ENCODE assay signal across 17 mouse cellular contexts in the genomic region with DNA sequence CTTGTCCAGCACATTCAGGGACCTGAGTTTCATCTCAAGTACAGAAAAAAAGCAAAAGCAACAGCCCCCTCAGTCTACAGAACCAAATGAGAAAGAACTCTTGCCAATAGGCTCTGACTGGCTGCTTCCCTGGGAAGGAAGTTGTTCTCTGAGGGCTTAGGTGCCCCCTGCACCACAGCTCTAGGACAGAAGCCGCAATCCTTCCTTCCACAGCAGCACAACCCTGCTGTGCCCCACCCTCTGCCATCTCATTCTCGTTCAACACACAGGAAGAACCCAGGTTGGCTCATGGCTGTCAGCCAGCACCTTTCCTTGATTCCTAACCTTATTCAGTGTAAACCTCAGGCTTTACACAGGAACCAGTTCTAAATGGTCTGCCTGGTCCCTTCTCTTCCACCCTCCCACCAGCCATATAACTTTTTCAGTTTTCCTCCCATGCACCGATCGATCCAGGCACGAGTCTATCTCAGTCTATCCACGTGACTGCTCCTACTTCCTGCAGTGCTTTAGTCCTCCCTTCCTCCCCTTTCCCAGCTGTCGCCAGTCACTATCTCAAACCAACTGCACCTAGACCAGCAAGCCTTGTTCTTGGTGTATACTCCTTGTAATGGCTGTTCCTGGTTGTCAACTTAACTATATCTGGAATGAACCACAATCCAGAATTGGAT. TPM values are rescaled to one million over a fixed set of nuclear protein-coding genes. Genes with fewer than 3 reads are reported as not detected.
DNase-seq lines count a peak whose midpoint lies in the region; ATAC-seq and TF ChIP-seq lines count a peak whose summit lies in the region.
"Had no signal": no experiment of that assay in that cellular context is flagged by ENCODE, and none has a peak within 500 bp of the region (broad histone marks: within the 10 kb centered on the region; RNA-seq: fewer than 3 reads in every experiment).

No protein-coding gene starts in this region.

- ATAC-seq in kidney, postnatal 0 days (replicated peaks; ENCODE audit: low FRiP score, low read depth): no peak
- ATAC-seq in kidney, embryonic 15.5 days (replicated peaks; ENCODE audit: low FRiP score): no peak
- peak; percentile 61 for ATAC-seq in granulocyte monocyte progenitor cell, adult 5-6 weeks (replicated peaks; ENCODE audit: poor library complexity, severe bottlenecking)
- ATAC-seq in lung, postnatal 0 days: no peak
- no peak for ATAC-seq in activated CD4-positive, CD25-positive, alpha-beta regulatory T cell, adult 4 months
- ATAC-seq: forebrain, embryonic 16.5 days; inflammation-experienced regulatory T-cells, adult 6 months; Patski had no signal

- H3K79me2 ChIP-seq in myocyte (ENCODE audit: control insufficient read depth, insufficient read depth): peaks cover 76% of the 10 kb centered on the region

- no peaks in the 10 kb centered on the region for H3K36me3 ChIP-seq in kidney, postnatal 0 days (ENCODE audit: insufficient read depth, low read length)
- H3K36me3 ChIP-seq in kidney, embryonic 15.5 days: 0 out of 2 replicates have a peak, but pooled peaks cover 3% of the 10 kb centered on the region
- no peaks in the 10 kb centered on the region for H3K36me3 ChIP-seq in myocyte (ENCODE audit: control insufficient read depth, insufficient read depth)
- H3K36me3 ChIP-seq in lung, postnatal 0 days (ENCODE audit: insufficient read depth, low read length): no peaks in the 10 kb centered on the region

- no peak for TF ChIP-seq CTCF in kidney, postnatal 0 days (IDR thresholded peaks at IDR 0.05; ENCODE audit: low read depth)
- TF ChIP-seq CTCF in bone marrow, adult 2 months (IDR thresholded peaks at IDR 0.05; ENCODE audit: control insufficient read depth, insufficient read depth, low read length): no peak
- TF ChIP-seq CTCF in lung, postnatal 0 days (IDR thresholded peaks at IDR 0.05): no peak

- peak overlapping the region; percentile 6; the same call in 1 of the 2 replicates for H3K27ac ChIP-seq in kidney, postnatal 0 days
- H3K27ac ChIP-seq in kidney, embryonic 15.5 days: no peak overlapping the region
- 0 out of 2 replicates have a peak overlapping the region, but pooled peaks have one; percentile 17 for H3K27ac ChIP-seq in bone marrow, adult 2 months (ENCODE audit: control insufficient read depth, insufficient read depth, low read depth, low read length, poor library complexity)
- H3K27ac ChIP-seq in lung, postnatal 0 days (ENCODE audit: low read length): no peak overlapping the region
- H3K27ac ChIP-seq: limb, embryonic 10.5 days had no signal

- no peaks in the 10 kb centered on the region for H3K27me3 ChIP-seq in kidney, postnatal 0 days (ENCODE audit: insufficient read depth, low read length)
- H3K27me3 ChIP-seq in kidney, embryonic 15.5 days: no peaks in the 10 kb centered on the region
- no peaks in the 10 kb centered on the region for H3K27me3 ChIP-seq in myocyte (ENCODE audit: control insufficient read depth, insufficient read depth, insufficient read length)
- no peaks in the 10 kb centered on the region for H3K27me3 ChIP-seq in lung, postnatal 0 days (replicated peaks; ENCODE audit: insufficient read depth, low read length)
- H3K27me3 ChIP-seq: Patski had no signal

- no peak overlapping the region for H3K4me3 ChIP-seq in kidney, postnatal 0 days (replicated peaks; ENCODE audit: low read depth, low read length)
- H3K4me3 ChIP-seq in kidney, embryonic 15.5 days (replicated peaks): no peak overlapping the region
- H3K4me3 ChIP-seq in bone marrow, adult 2 months (replicated peaks; ENCODE audit: control insufficient read depth, low read depth, low read length): no peak overlapping the region
- no peak overlapping the region for H3K4me3 ChIP-seq in myocyte
- H3K4me3 ChIP-seq in lung, postnatal 0 days (ENCODE audit: low read depth, low read length): no peak overlapping the region
- H3K4me3 ChIP-seq: limb, embryonic 10.5 days had no signal

- H3ac ChIP-seq in myocyte (ENCODE audit: control insufficient read depth, insufficient read length): no peak overlapping the region

- peaks cover 13% of the 10 kb centered on the region; the same call in 1 of the 2 replicates for H3K4me1 ChIP-seq in kidney, postnatal 0 days (replicated peaks; ENCODE audit: insufficient read depth, low read length)
- H3K4me1 ChIP-seq in kidney, embryonic 15.5 days: peaks cover 32% of the 10 kb centered on the region
- peaks cover 17% of the 10 kb centered on the region for H3K4me1 ChIP-seq in bone marrow, adult 2 months (ENCODE audit: control insufficient read depth, insufficient read depth, low read length)
- H3K4me1 ChIP-seq in lung, postnatal 0 days (ENCODE audit: insufficient read depth, low read depth, low read length): no peaks in the 10 kb centered on the region

- DNase-seq in kidney, postnatal 0 days (ENCODE audit: low spot score): no peak
- DNase-seq in lung, postnatal 0 days (ENCODE audit: low spot score): no peak
- DNase-seq: heart, postnatal 36 days; lung, embryonic 14.5 days; right cerebral cortex, postnatal 14 days; thymus, postnatal 14 days had no signal

- 65% methylated on average over 7 of the region's 7 CpGs for WGBS in kidney, postnatal 0 days
- 80% methylated on average over 7 of the region's 7 CpGs for WGBS in kidney, embryonic 15.5 days
- WGBS in bone marrow, adult 2 months: 13% methylated on average over 7 of the region's 7 CpGs
- 63% methylated on average over 7 of the region's 7 CpGs for WGBS in lung, postnatal 0 days

- H3K9me3 ChIP-seq in kidney, postnatal 0 days (replicated peaks; ENCODE audit: low read length): no peaks in the 10 kb centered on the region
- no peaks in the 10 kb centered on the region for H3K9me3 ChIP-seq in kidney, embryonic 15.5 days (replicated peaks)
- no peaks in the 10 kb centered on the region for H3K9me3 ChIP-seq in lung, postnatal 0 days (ENCODE audit: low read length)
- H3K9me3 ChIP-seq: limb, embryonic 10.5 days had no signal

- no peak overlapping the region for H3K9ac ChIP-seq in kidney, postnatal 0 days (ENCODE audit: low read depth, low read length)
- no peak overlapping the region for H3K9ac ChIP-seq in kidney, embryonic 15.5 days
- no peak overlapping the region for H3K9ac ChIP-seq in lung, postnatal 0 days (replicated peaks; ENCODE audit: low read depth)
- H3K9ac ChIP-seq: lung, embryonic 14.5 days had no signal

- no peak for TF ChIP-seq EP300 in lung, postnatal 0 days (IDR thresholded peaks at IDR 0.05)

- no peak for TF ChIP-seq POLR2A in bone marrow, adult 2 months (IDR thresholded peaks at IDR 0.05; ENCODE audit: borderline replicate concordance, control insufficient read depth, low read depth, low read length)
- TF ChIP-seq POLR2A in myocyte (IDR thresholded peaks at IDR 0.05; ENCODE audit: insufficient read length, low read depth): no peak

- no peak overlapping the region for H3K4me2 ChIP-seq in kidney, postnatal 0 days (ENCODE audit: low read length)
- no peak overlapping the region for H3K4me2 ChIP-seq in kidney, embryonic 15.5 days
- H3K4me2 ChIP-seq in myocyte (ENCODE audit: low read depth): no peak overlapping the region
- no peak overlapping the region for H3K4me2 ChIP-seq in lung, postnatal 0 days (replicated peaks; ENCODE audit: low read depth, low read length)
- H3K4me2 ChIP-seq: lung, embryonic 14.5 days had no signal

TF ChIP-seq in myocyte, 11 proteins besides CTCF, POLR2A, EP300 and RAD21:
- TF ChIP-seq MYOD1 (IDR thresholded peaks at IDR 0.05; ENCODE audit: control insufficient read depth in 1 of 3, insufficient read length in 2 of 3, low read depth in 2 of 3) (peak in 2 of 3 experiments; percentile 8 to 16), MYOG (IDR thresholded peaks at IDR 0.05; ENCODE audit: control insufficient read depth in 1 of 3, insufficient read depth in 1 of 3, insufficient read length in 2 of 3, low read depth in 2 of 3) (peak in 1 of 3 experiments; percentile 8), TCF12 (IDR thresholded peaks at IDR 0.05; ENCODE audit: insufficient read depth, poor library complexity, severe bottlenecking) (no peak)

RNA-seq across cellular contexts. Expression of a gene that starts 36.2 kb away (rescaled TPM):
- 3.2 and 3.3 TPM in 2 replicates for polyA plus RNA-seq in kidney, postnatal 0 days (2015; fragmentation: Nextera tagmentation; extraction: Ambion mirVana)
- polyA plus RNA-seq in kidney, embryonic 15.5 days (2015; fragmentation: Nextera tagmentation; extraction: Ambion mirVana): 7.5 and 8.1 TPM in 2 replicates
- polyA plus RNA-seq in bone marrow, adult 2 months (2011; ENCODE audit: insufficient read depth, insufficient read length, low replicate concordance, missing spikeins): 16.7 and 27.9 TPM in 2 replicates
- total RNA-seq in granulocyte monocyte progenitor cell, adult 5-6 weeks (2014; fragmentation: Nextera tagmentation): 12.2 and 21.8 TPM in 2 replicates
- total RNA-seq in granulocyte monocyte progenitor cell, adult 5-6 weeks (2017): 0.34 and 0.93 TPM in 2 replicates
- polyA plus RNA-seq in myocyte (2012; fragmentation: generic; extraction: Trizol): 6.6 TPM
- polyA plus RNA-seq in lung, postnatal 0 days (2015; fragmentation: Nextera tagmentation; extraction: Ambion mirVana): 2.3 and 3.1 TPM in 2 replicates
- 1 to 10 TPM; 3.7 TPM for polyA plus RNA-seq in activated CD4-positive, CD25-positive, alpha-beta regulatory T cell, adult 4 months (2017; shearing (Covaris generic))

RNA-seq across cellular contexts. Expression of a gene that starts 44.2 kb away (rescaled TPM):
- polyA plus RNA-seq in kidney, postnatal 0 days (2015; fragmentation: Nextera tagmentation; extraction: Ambion mirVana): 24.6 and 26.6 TPM in 2 replicates
- 39.4 and 39.5 TPM in 2 replicates for polyA plus RNA-seq in kidney, embryonic 15.5 days (2015; fragmentation: Nextera tagmentation; extraction: Ambion mirVana)
- polyA plus RNA-seq in bone marrow, adult 2 months (2011; ENCODE audit: insufficient read depth, insufficient read length, low replicate concordance, missing spikeins): 4.9 and 7.8 TPM in 2 replicates
- not detected in 2 replicates for total RNA-seq in granulocyte monocyte progenitor cell, adult 5-6 weeks (2014; fragmentation: Nextera tagmentation)
- 0.13 TPM in 1 of 2 replicates, not detected in the other for total RNA-seq in granulocyte monocyte progenitor cell, adult 5-6 weeks (2017)
- polyA plus RNA-seq in myocyte (2012; fragmentation: generic; extraction: Trizol): 104 TPM
- 92.2 and 113 TPM in 2 replicates for polyA plus RNA-seq in lung, postnatal 0 days (2015; fragmentation: Nextera tagmentation; extraction: Ambion mirVana)
- under 1 TPM; 0.07 to 0.11 TPM for polyA plus RNA-seq in activated CD4-positive, CD25-positive, alpha-beta regulatory T cell, adult 4 months (2017; shearing (Covaris generic))

RNA-seq across cellular contexts. Expression of a gene that starts 50.1 kb away (rescaled TPM):
- 0.05 TPM in 2 replicates for polyA plus RNA-seq in kidney, postnatal 0 days (2015; fragmentation: Nextera tagmentation; extraction: Ambion mirVana)
- polyA plus RNA-seq in kidney, embryonic 15.5 days (2015; fragmentation: Nextera tagmentation; extraction: Ambion mirVana): 0.13 TPM in 1 of 2 replicates, not detected in the other
- not detected in 2 replicates for polyA plus RNA-seq in bone marrow, adult 2 months (2011; ENCODE audit: insufficient read depth, insufficient read length, low replicate concordance, missing spikeins)
- total RNA-seq in granulocyte monocyte progenitor cell, adult 5-6 weeks (2014; fragmentation: Nextera tagmentation): not detected in 2 replicates
- 0.31 TPM in 1 of 2 replicates, not detected in the other for total RNA-seq in granulocyte monocyte progenitor cell, adult 5-6 weeks (2017)
- not detected for polyA plus RNA-seq in myocyte (2012; fragmentation: generic; extraction: Trizol)
- not detected in 2 replicates for polyA plus RNA-seq in lung, postnatal 0 days (2015; fragmentation: Nextera tagmentation; extraction: Ambion mirVana)
- polyA plus RNA-seq in activated CD4-positive, CD25-positive, alpha-beta regulatory T cell, adult 4 months (2017; shearing (Covaris generic)): under 1 TPM in 1 of 2 experiments, not detected in 1; 0.11 TPM
- total RNA-seq: adrenal gland, adult 18-20 months; heart, postnatal 36 days; megakaryocyte-erythroid progenitor cell, adult 5-6 weeks had no signal
- polyA plus RNA-seq: limb, embryonic 10.5 days; lung, embryonic 14.5 days had no signal

Comparison
In these comparisons a context has a peak if more than half of its experiments do, and no peak if none do; other contexts are left out.
1. H3K27ac ChIP-seq: peak in kidney, postnatal 0 days (single experiment) and bone marrow, adult 2 months (single experiment); none in kidney, embryonic 15.5 days (single experiment) and lung, postnatal 0 days (single experiment).